Mouse (Mus musculus) midbrain, postnatal 0 days (tissue): ENCODE data around the gene Oit3. TPM values are rescaled to one million over a fixed set of nuclear protein-coding genes. Genes with fewer than 3 reads are reported as not detected.

Experiments used
- ATAC-seq: fragments of 200-750 bp; cut with Nextera tagmentation; 2 replicates; pipeline ENCODE4 v1.8.0; 2017; ENCODE audit warnings: moderate number of reproducible peaks, mild to moderate bottlenecking, moderate TSS enrichment, moderate library complexity; ENCODE audit not compliant: low FRiP score
- DNase-seq: peaks from one replicate; pipeline ENCODE4 v3.0.0-alpha.2; 2015; ENCODE audit warnings: low spot score
- H3K27ac ChIP-seq: fragments of 300-500 bp; sonication (generic); 2 replicates; pipeline ENCODE4 v1.5.1; 2014; ENCODE audit warnings: low read depth, mild to moderate bottlenecking, low read length, mixed read lengths
- H3K27me3 ChIP-seq: fragments of 300-500 bp; sonication (generic); 2 replicates; pipeline ENCODE4 v1.6.1; 2014; ENCODE audit warnings: low read length, control low read depth, mixed read lengths; ENCODE audit not compliant: insufficient read depth
- H3K36me3 ChIP-seq: fragments of 300-500 bp; sonication (generic); 2 replicates; pipeline ENCODE4 v1.6.1; 2014; ENCODE audit warnings: low read length, control low read depth, mixed read lengths; ENCODE audit not compliant: insufficient read depth
- H3K4me1 ChIP-seq: fragments of 300-500 bp; sonication (generic); 2 replicates; pipeline ENCODE4 v1.6.1; 2014; ENCODE audit warnings: mild to moderate bottlenecking, control low read depth, antibody characterized with exemption, low read length, mixed read lengths; ENCODE audit not compliant: insufficient read depth
- H3K4me2 ChIP-seq: fragments of 300-500 bp; sonication (generic); 2 replicates; pipeline ENCODE4 v1.6.1; 2014; ENCODE audit warnings: low read depth, mild to moderate bottlenecking, low read length, mixed read lengths; ENCODE audit not compliant: poor library complexity, severe bottlenecking
- H3K4me3 ChIP-seq: fragments of 300-500 bp; sonication (generic); 2 replicates; pipeline ENCODE4 v1.5.1; 2014; ENCODE audit warnings: low read depth, mild to moderate bottlenecking, low read length, moderate library complexity
- H3K9ac ChIP-seq: fragments of 300-500 bp; sonication (generic); replicated peaks from 2 replicates; pipeline ENCODE4 v1.6.1; 2014; ENCODE audit warnings: mild to moderate bottlenecking, low read length, moderate library complexity, mixed read lengths; ENCODE audit not compliant: poor library complexity, severe bottlenecking
- H3K9me3 ChIP-seq: fragments of 300-500 bp; sonication (generic); 2 replicates; pipeline ENCODE4 v1.6.1; 2016; ENCODE audit warnings: low read length, control low read depth
- CTCF ChIP-seq: IDR thresholded peaks from 2 replicates; pipeline ENCODE4 v1.5.1; 2016; ENCODE audit warnings: antibody characterized with exemption, mild to moderate bottlenecking
- WGBS: fragments of 180-500 bp; shearing (Covaris S2); extraction: QIAGEN DNeasy Blood & Tissue Kit; methylation state at CpG from one replicate; pipeline ENCODE4 v1.1.7; 2014; 5-methylcytosine and 5-hydroxymethylcytosine counted together
- polyA plus RNA-seq: library from polyadenylated mRNA; unstranded; fragments of >200 nt; fragmentation: Nextera tagmentation; extraction: Ambion mirVana; gene quantifications from 2 replicates; pipeline ENCODE4 v1.2.1, GENCODE M21; 2015
- total RNA-seq: library from RNA; depleted of rRNA; stranded (reverse); fragments of >200 nt; gene quantifications from 2 replicates; pipeline ENCODE4 v1.2.3, GENCODE M21; 2014

The Oit3 gene
- total and polyA plus RNA-seq, 2 experiments from 2014 or later: 0.05 to 0.11 TPM

DNA sequence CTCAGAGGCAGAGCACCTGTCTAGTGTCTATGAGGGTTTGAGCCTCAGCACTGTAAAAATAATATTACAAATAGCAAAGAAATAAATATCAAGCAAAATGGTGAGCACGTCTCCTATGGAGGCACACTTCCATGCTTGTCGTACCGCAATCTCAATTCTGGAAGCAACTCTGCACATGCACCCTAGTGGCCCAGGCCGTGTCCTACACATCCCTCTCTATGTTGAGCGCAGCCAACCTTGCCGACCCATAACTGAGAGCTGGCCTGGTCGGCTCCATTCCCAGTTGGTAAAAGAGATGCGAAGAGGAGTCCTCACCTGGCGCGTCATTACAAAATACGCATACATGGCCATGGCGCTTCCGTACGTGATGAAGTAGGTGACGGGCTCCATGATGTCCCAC lies 13.1 kb upstream of the Oit3 start:
- 95% methylated on average over 15 of the region's 15 CpGs for WGBS

DNA sequence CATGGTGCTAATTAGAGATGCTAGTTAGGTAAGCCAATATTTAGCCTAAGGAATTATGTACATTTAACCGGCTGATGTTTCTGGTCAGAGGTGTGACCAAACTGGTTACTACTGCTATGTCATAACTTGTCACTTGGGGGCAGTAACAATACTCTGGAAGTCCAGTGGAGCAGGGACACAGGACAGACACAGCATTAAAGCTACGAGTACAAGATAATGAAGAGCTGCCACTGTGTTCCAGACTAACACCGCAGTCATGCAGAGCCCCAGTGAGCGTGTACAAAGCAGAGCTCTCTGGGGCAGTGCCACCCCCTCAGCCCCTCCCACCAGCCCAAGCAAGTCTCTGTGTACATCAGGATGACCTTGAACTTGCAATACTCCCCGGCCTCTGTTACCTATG lies 10.3 kb upstream of the Oit3 start:
- ATAC-seq (peak; percentile 56; the same call in 1 of the 2 replicates), DNase-seq (peak; percentile 73)
- Histone ChIP-seq H3K9ac (no peak overlapping the region), H3K9me3 (no peaks in the 10 kb centered on the region), H3K36me3 (0 out of 2 replicates have a peak, but pooled peaks cover 2% of the 10 kb centered on the region), H3K4me1 (no peaks in the 10 kb centered on the region), H3K4me2 (no peak overlapping the region), H3K4me3 (no peak overlapping the region), H3K27ac (no peak overlapping the region), H3K27me3 (no peaks in the 10 kb centered on the region)
- peak; percentile 78 for TF ChIP-seq CTCF
- WGBS: 35% methylated on average over 5 of the region's 5 CpGs

More for the DNA sequence above, 13.1 kb upstream of the Oit3 start:
- H3K4me1 ChIP-seq: no peaks in the 10 kb centered on the region
- no peak for ATAC-seq
- H3K36me3 ChIP-seq: 0 out of 2 replicates have a peak, but pooled peaks cover 2% of the 10 kb centered on the region
- no peak for DNase-seq
- no peak overlapping the region for H3K27ac ChIP-seq
- no peaks in the 10 kb centered on the region for H3K27me3 ChIP-seq
- no peaks in the 10 kb centered on the region for H3K9me3 ChIP-seq
- no peak; the same call in 1 of the 2 replicates for TF ChIP-seq CTCF
- H3K4me2 ChIP-seq: no peak overlapping the region
- H3K4me3 ChIP-seq: no peak overlapping the region
- no peak overlapping the region for H3K9ac ChIP-seq

DNA sequence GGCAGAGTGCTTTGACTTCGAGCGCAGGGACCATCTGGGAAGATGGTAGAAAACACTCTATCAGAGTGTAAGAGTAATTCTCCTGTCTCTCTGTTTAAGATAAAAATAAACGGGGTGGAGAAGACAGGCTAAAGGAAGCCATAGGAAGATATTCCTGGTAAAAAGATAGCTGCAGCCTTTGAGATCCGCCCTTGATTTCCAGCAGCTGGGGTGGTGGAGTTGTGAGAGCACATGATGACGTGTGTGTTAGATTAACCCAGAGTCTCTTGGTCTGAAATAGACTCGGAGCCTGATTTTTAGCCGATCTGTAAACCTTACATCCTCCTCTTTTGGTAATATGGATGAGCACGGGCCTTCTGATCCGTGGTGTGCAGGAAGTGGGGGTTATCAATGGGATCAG lies 6.0 kb upstream of the Oit3 start:
- 0 out of 2 replicates have a peak, but pooled peaks cover 2% of the 10 kb centered on the region for H3K36me3 ChIP-seq
- H3K4me2 ChIP-seq: no peak overlapping the region
- H3K4me1 ChIP-seq: no peaks in the 10 kb centered on the region
- no peak for ATAC-seq
- DNase-seq: no peak
- no peak overlapping the region for H3K4me3 ChIP-seq
- no peaks in the 10 kb centered on the region for H3K9me3 ChIP-seq
- WGBS: 87% methylated on average over 9 of the region's 9 CpGs
- no peak for TF ChIP-seq CTCF
- H3K9ac ChIP-seq: no peak overlapping the region
- no peaks in the 10 kb centered on the region for H3K27me3 ChIP-seq
- H3K27ac ChIP-seq: no peak overlapping the region

DNA sequence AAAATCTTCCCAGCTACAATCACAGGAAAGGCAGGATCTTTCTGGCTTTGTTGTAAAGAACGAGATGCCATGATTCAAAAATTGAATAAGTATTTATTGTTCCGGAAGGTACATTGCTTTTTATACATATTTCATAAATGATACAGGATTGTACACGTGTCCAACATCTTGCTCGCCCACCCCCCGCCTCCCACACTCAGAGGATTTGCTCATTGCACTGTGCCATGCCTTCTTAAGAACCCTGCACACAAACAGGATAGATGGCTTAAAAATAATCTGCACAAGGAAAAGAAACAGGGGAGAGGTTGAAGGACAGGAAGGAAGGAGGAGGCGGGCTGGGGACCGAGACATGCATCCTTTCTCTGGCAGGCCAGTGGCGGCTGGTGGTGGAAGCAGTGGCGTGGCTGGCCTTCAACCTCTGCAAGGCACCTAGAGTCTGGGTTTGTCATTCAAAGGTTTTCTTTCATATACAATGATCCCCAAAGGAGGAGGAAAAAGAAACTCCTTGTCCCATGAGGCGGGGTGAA lies 5.4 kb upstream of the Oit3 start:
- ATAC-seq (no peak), DNase-seq (no peak)
- no peak overlapping the region for H3K9ac ChIP-seq
- no peaks in the 10 kb centered on the region for H3K4me1 ChIP-seq
- 89% methylated on average over 10 of the region's 10 CpGs for WGBS
- H3K4me2 ChIP-seq: no peak overlapping the region
- no peak overlapping the region for H3K27ac ChIP-seq
- 0 out of 2 replicates have a peak, but pooled peaks cover 2% of the 10 kb centered on the region for H3K36me3 ChIP-seq
- H3K27me3 ChIP-seq: no peaks in the 10 kb centered on the region
- no peak for TF ChIP-seq CTCF
- H3K4me3 ChIP-seq: no peak overlapping the region
- H3K9me3 ChIP-seq: no peaks in the 10 kb centered on the region

DNA sequence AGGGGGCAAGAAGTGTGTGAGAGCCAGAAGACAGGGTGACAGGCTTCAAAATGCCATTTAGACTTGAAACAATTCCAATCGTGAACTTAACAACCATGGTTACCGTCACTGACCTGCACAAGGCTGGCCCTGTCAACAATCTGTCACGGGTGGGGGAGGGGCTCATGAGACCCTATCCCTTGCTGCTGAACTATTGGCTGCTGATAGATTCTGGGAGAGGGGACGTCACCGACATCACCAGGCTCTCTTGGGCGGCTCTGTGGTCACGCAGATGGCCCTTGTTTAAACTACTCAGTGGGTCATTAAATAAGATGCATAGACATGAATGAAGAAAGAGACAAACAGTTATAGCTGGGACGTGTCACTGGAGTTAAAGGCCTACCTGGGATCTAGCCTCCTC lies 3.1 kb upstream of the Oit3 start:
- Histone ChIP-seq H3K4me3 (no peak overlapping the region), H3K36me3 (no peaks in the 10 kb centered on the region), H3K27me3 (no peaks in the 10 kb centered on the region), H3K9ac (no peak overlapping the region), H3K27ac (no peak overlapping the region), H3K9me3 (no peaks in the 10 kb centered on the region), H3K4me2 (no peak overlapping the region), H3K4me1 (no peaks in the 10 kb centered on the region)
- no peak for TF ChIP-seq CTCF
- DNase-seq: no peak
- 35% methylated on average over 8 of the region's 8 CpGs for WGBS
- no peak for ATAC-seq

DNA sequence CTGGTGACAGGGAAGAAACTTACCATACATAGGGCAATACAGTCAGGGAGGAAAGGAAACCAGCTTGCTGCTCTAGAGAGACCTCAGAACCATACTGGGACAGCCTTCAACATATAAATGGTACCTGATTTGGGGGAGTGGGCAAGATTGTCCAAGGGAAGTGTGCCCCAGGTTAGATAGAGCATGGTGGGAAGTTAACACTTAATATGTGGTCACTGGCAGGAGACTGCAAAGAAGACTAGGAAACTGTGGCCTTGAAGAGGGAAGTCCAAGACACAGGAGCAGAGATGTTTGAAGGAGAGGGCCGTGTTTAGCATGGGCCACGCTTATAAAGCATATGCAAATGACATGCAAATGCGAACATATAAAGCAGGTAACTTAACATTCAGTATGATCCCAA lies 2.5 kb upstream of the Oit3 start:
- Histone ChIP-seq H3K9me3 (no peaks in the 10 kb centered on the region), H3K27ac (no peak overlapping the region), H3K4me2 (no peak overlapping the region), H3K36me3 (no peaks in the 10 kb centered on the region), H3K4me1 (no peaks in the 10 kb centered on the region), H3K27me3 (no peaks in the 10 kb centered on the region), H3K9ac (no peak overlapping the region), H3K4me3 (no peak overlapping the region)
- 62% methylated on average over 3 of the region's 3 CpGs for WGBS
- TF ChIP-seq CTCF: no peak
- ATAC-seq (no peak), DNase-seq (no peak)
